Mouse (Mus musculus) liver, embryonic 16.5 days (tissue): ENCODE measurements around the gene Kif3a. TPM values are rescaled to one million over a fixed set of nuclear protein-coding genes. Genes with fewer than 3 reads are reported as not detected.

Experiments
- ATAC-seq: fragments of 200-750 bp; cut with Nextera tagmentation; 2 replicates; pipeline ENCODE4 v1.8.0; 2017; ENCODE audit warnings: low read depth, mild to moderate bottlenecking, moderate number of reproducible peaks, moderate library complexity
- H3K27ac ChIP-seq: fragments of 300-500 bp; sonication (generic); 2 replicates; pipeline ENCODE4 v1.5.1; 2014; ENCODE audit warnings: mild to moderate bottlenecking, low read length
- H3K27me3 ChIP-seq: fragments of 300-500 bp; sonication (generic); 2 replicates; pipeline ENCODE4 v1.6.1; 2014; ENCODE audit warnings: low read depth, low read length, mixed read lengths; ENCODE audit not compliant: control insufficient read depth, insufficient read depth
- H3K36me3 ChIP-seq: fragments of 300-500 bp; sonication (generic); 2 replicates; pipeline ENCODE4 v1.6.1; 2014; ENCODE audit warnings: mild to moderate bottlenecking; ENCODE audit not compliant: control insufficient read depth, insufficient read depth
- H3K4me1 ChIP-seq: fragments of 300-500 bp; sonication (generic); 2 replicates; pipeline ENCODE4 v1.6.1; 2014; ENCODE audit warnings: low read depth, low read length, mixed read lengths; ENCODE audit not compliant: control insufficient read depth
- H3K4me2 ChIP-seq: fragments of 300-500 bp; sonication (generic); 2 replicates; pipeline ENCODE4 v1.6.1; 2014; ENCODE audit warnings: low read depth, low read length, mixed read lengths
- H3K4me3 ChIP-seq: fragments of 300-500 bp; sonication (generic); 2 replicates; pipeline ENCODE4 v1.5.1; 2014; ENCODE audit warnings: low read depth, mild to moderate bottlenecking, low read length
- H3K9ac ChIP-seq: fragments of 300-500 bp; sonication (generic); 2 replicates; pipeline ENCODE4 v1.6.1; 2014; ENCODE audit warnings: low read depth, low read length
- H3K9me3 ChIP-seq: fragments of 300-500 bp; sonication (generic); replicated peaks from 2 replicates; pipeline ENCODE4 v1.6.1; 2016; ENCODE audit warnings: low read length; ENCODE audit not compliant: control insufficient read depth
- WGBS: fragments of 180-500 bp; shearing (Covaris S2); extraction: QIAGEN DNeasy Blood & Tissue Kit; methylation state at CpG from one replicate; pipeline ENCODE4 v1.1.7; 2014; ENCODE audit not compliant: insufficient replicate concordance; 5-methylcytosine and 5-hydroxymethylcytosine counted together
- polyA plus RNA-seq: library from polyadenylated mRNA; unstranded; fragments of >200 nt; fragmentation: Nextera tagmentation; extraction: Ambion mirVana; gene quantifications from 2 replicates; pipeline ENCODE4 v1.2.1, GENCODE M21; 2015

The Kif3a gene
- polyA plus RNA-seq, 1 experiment from 2014 or later = 9.7 TPM

GRCm38 (mm10) chr11:53523545-53524405 lies 43.4 kb upstream of the Kif3a start:
- Histone ChIP-seq H3K27ac (no peak overlapping the region), H3K9me3 (no peaks in the 10 kb centered on the region), H3K4me1 (peaks cover 50% of the 10 kb centered on the region), H3K27me3 (no peaks in the 10 kb centered on the region), H3K36me3 (no peaks in the 10 kb centered on the region), H3K4me3 (no peak overlapping the region), H3K4me2 (no peak overlapping the region), H3K9ac (no peak overlapping the region)
- 78% methylated on average over 14 of the region's 14 CpGs for WGBS
- no peak for ATAC-seq

- Histone ChIP-seq H3K9ac (no peak overlapping the region), H3K9me3 (no peaks in the 10 kb centered on the region), H3K4me2 (no peak overlapping the region), H3K4me1 (peaks cover 42% of the 10 kb centered on the region), H3K4me3 (no peak overlapping the region), H3K27me3 (no peaks in the 10 kb centered on the region), H3K27ac (no peak overlapping the region), H3K36me3 (no peaks in the 10 kb centered on the region)
- WGBS = 59% methylated on average over 6 of the region's 6 CpGs
- ATAC-seq = no peak
These were observed 42.3 kb upstream of the Kif3a start for GRCm38 (mm10) chr11:53524905-53525304.

- ATAC-seq = no peak
- Histone ChIP-seq H3K36me3 (no peaks in the 10 kb centered on the region), H3K9ac (no peak overlapping the region), H3K4me1 (peaks cover 39% of the 10 kb centered on the region), H3K9me3 (no peaks in the 10 kb centered on the region), H3K4me2 (no peak overlapping the region), H3K27me3 (no peaks in the 10 kb centered on the region), H3K4me3 (no peak overlapping the region), H3K27ac (no peak overlapping the region)
- WGBS = 77% methylated on average over 4 of the region's 4 CpGs
These were observed 41.7 kb upstream of the Kif3a start for GRCm38 (mm10) chr11:53525461-53525860.

GRCm38 (mm10) chr11:53528397-53529252 lies 38.6 kb upstream of the Kif3a start:
- Histone ChIP-seq H3K27me3 (no peaks in the 10 kb centered on the region), H3K4me2 (no peak overlapping the region), H3K9ac (no peak overlapping the region), H3K4me1 (peaks cover 16% of the 10 kb centered on the region), H3K9me3 (no peaks in the 10 kb centered on the region), H3K36me3 (peaks cover 2% of the 10 kb centered on the region), H3K4me3 (no peak overlapping the region), H3K27ac (no peak overlapping the region)
- 49% methylated on average over 9 of the region's 9 CpGs for WGBS
- 0 out of 2 replicates have a peak, but pooled peaks have one; percentile 14 for ATAC-seq

GRCm38 (mm10) chr11:53529253-53529557 lies 38.0 kb upstream of the Kif3a start:
- Histone ChIP-seq H3K27me3 (no peaks in the 10 kb centered on the region), H3K4me1 (peaks cover 16% of the 10 kb centered on the region), H3K4me2 (no peak overlapping the region), H3K4me3 (no peak overlapping the region), H3K27ac (no peak overlapping the region), H3K9ac (no peak overlapping the region), H3K9me3 (no peaks in the 10 kb centered on the region), H3K36me3 (peaks cover 5% of the 10 kb centered on the region)
- no peak for ATAC-seq
- 64% methylated on average over 6 of the region's 6 CpGs for WGBS

- no peak overlapping the region for H3K27ac ChIP-seq
- WGBS = 84% methylated on average over 9 of the region's 9 CpGs
- H3K4me2 ChIP-seq = no peak overlapping the region
- H3K4me3 ChIP-seq = no peak overlapping the region
- ATAC-seq = no peak
- H3K4me1 ChIP-seq = peaks cover 14% of the 10 kb centered on the region
- H3K27me3 ChIP-seq = no peaks in the 10 kb centered on the region
- H3K36me3 ChIP-seq = peaks cover 13% of the 10 kb centered on the region
- no peaks in the 10 kb centered on the region for H3K9me3 ChIP-seq
- no peak overlapping the region for H3K9ac ChIP-seq
These were observed 37.2 kb upstream of the Kif3a start for GRCm38 (mm10) chr11:53530001-53530400.

GRCm38 (mm10) chr11:53531578-53532230 lies 35.5 kb upstream of the Kif3a start:
- Histone ChIP-seq H3K9me3 (no peaks in the 10 kb centered on the region), H3K27ac (no peak overlapping the region), H3K36me3 (peaks cover 27% of the 10 kb centered on the region), H3K4me1 (peaks cover 5% of the 10 kb centered on the region), H3K27me3 (no peaks in the 10 kb centered on the region), H3K4me2 (no peak overlapping the region), H3K9ac (no peak overlapping the region), H3K4me3 (no peak overlapping the region)
- 80% methylated on average over 10 of the region's 10 CpGs for WGBS
- ATAC-seq = no peak

- Histone ChIP-seq H3K4me3 (no peak overlapping the region), H3K27ac (no peak overlapping the region), H3K9me3 (no peaks in the 10 kb centered on the region), H3K4me1 (peaks cover 5% of the 10 kb centered on the region), H3K36me3 (peaks cover 32% of the 10 kb centered on the region), H3K9ac (no peak overlapping the region), H3K27me3 (no peaks in the 10 kb centered on the region), H3K4me2 (no peak overlapping the region)
- no peak for ATAC-seq
- WGBS = 80% methylated on average over 1 of the region's 1 CpGs
These were observed 35.0 kb upstream of the Kif3a start for GRCm38 (mm10) chr11:53532231-53532620.
